Mouse (Mus musculus): ENCODE data around the gene Inpp4b.

DNA sequence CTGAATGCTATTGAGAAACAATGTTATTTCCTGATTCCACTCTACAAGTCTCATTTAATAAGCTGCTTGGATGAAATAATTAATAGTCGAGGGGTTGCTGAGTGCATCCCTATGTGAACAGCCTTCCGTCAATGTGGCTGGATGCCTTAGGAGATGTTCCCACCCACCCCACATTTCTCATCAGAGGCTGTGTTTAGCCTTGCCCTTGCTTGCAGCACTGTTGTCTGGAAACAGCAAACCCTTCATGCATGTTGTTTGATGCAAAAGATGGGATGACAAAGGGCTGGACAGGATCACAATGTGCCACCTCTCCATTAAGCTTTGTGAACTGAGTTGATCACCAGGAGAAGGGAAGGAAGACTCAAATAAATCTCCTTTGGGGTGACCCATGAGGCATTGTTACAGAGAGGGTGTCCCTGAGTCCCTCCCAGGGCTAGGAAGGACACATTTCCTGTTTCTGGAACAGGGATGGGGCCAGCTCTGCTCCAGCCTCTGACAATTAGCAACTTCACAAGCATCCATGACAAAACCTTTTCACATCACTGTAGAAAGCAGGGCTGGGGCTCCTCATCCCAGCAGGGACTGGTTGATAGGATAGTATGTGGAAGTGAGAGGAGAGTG lies 239.6 kb downstream of the Inpp4b start:
- TF ChIP-seq POLR2A (IDR thresholded peaks at IDR 0.05; ENCODE audit: insufficient read depth, low read depth, low read length) (no peak), CTCF (IDR thresholded peaks at IDR 0.05; ENCODE audit: insufficient read depth, low read depth, low read length) (no peak)

All from olfactory bulb, adult 2 months (tissue).